Mouse (Mus musculus) limb, embryonic 14.5 days (tissue): ENCODE data around the gene Fem1a. TPM values are rescaled to one million over a fixed set of nuclear protein-coding genes. Genes with fewer than 3 reads are reported as not detected.

Experiments used
- ATAC-seq: fragments of 200-750 bp; cut with Nextera tagmentation; 2 replicates; pipeline ENCODE4 v1.8.0; 2017; ENCODE audit warnings: low read depth, moderate number of reproducible peaks, moderate TSS enrichment; ENCODE audit not compliant: low FRiP score
- DNase-seq: peaks from one replicate; pipeline ENCODE4 v3.0.0-alpha.2; 2015; ENCODE audit warnings: low spot score
- H3K27ac ChIP-seq: fragments of 300-500 bp; sonication (generic); replicated peaks from 2 replicates; pipeline ENCODE4 v1.5.1; 2014; ENCODE audit warnings: low read depth, mild to moderate bottlenecking, low read length, moderate library complexity, mixed read lengths
- H3K27me3 ChIP-seq: fragments of 300-500 bp; sonication (generic); 2 replicates; pipeline ENCODE4 v1.6.1; 2014; ENCODE audit warnings: low read length, mixed read lengths; ENCODE audit not compliant: control insufficient read depth, insufficient read depth
- H3K36me3 ChIP-seq: fragments of 300-500 bp; sonication (generic); 2 replicates; pipeline ENCODE4 v1.6.1; 2014; ENCODE audit warnings: mild to moderate bottlenecking, low read length, moderate library complexity, mixed read lengths; ENCODE audit not compliant: control insufficient read depth, insufficient read depth
- H3K4me1 ChIP-seq: fragments of 300-500 bp; sonication (generic); 2 replicates; pipeline ENCODE4 v1.6.1; 2014; ENCODE audit warnings: antibody characterized with exemption, low read length, mixed read lengths; ENCODE audit not compliant: control insufficient read depth, insufficient read depth
- H3K4me2 ChIP-seq: fragments of 300-500 bp; sonication (generic); replicated peaks from 2 replicates; pipeline ENCODE4 v1.6.1; 2014; ENCODE audit warnings: low read depth, mild to moderate bottlenecking, low read length, moderate library complexity; ENCODE audit not compliant: severe bottlenecking
- H3K4me3 ChIP-seq: fragments of 300-500 bp; sonication (generic); replicated peaks from 2 replicates; pipeline ENCODE4 v1.5.1; 2014; ENCODE audit warnings: low read length
- H3K9ac ChIP-seq: fragments of 300-500 bp; sonication (generic); 2 replicates; pipeline ENCODE4 v1.6.1; 2014; ENCODE audit warnings: mild to moderate bottlenecking, low read depth, low read length, moderate library complexity; ENCODE audit not compliant: severe bottlenecking
- H3K9me3 ChIP-seq: fragments of 300-500 bp; sonication (generic); 2 replicates; pipeline ENCODE4 v1.6.1; 2016; ENCODE audit warnings: low read length; ENCODE audit not compliant: control insufficient read depth
- POLR2A ChIP-seq: fragments of 200-500 bp; IDR thresholded peaks from 2 replicates; pipeline ENCODE4 v1.8.0; 2012; ENCODE audit warnings: inconsistent platforms, mild to moderate bottlenecking, moderate library complexity, borderline replicate concordance; ENCODE audit not compliant: insufficient read depth, insufficient read length; ENCODE audit errors: extremely low read depth
- WGBS: fragments of 180-500 bp; shearing (Covaris S2); extraction: QIAGEN DNeasy Blood & Tissue Kit; methylation state at CpG from one replicate; pipeline ENCODE4 v1.1.7; 2014; 5-methylcytosine and 5-hydroxymethylcytosine counted together
- polyA plus RNA-seq, 2 experiments: library from polyadenylated mRNA; depleted of rRNA in 1 of 2; stranded (reverse) in 1 of 2; unstranded in 1 of 2; fragments of >200 nt; fragmentation: Nextera tagmentation in 1 of 2; extraction: Ambion mirVana in 1 of 2; gene quantifications; 2 replicates each; pipeline versions ENCODE4 v1.2.1 to v1.2.3; 2012 to 2014

The Fem1a gene
- polyA plus RNA-seq, 2 experiments: 14.5 to 16.0 TPM

GRCm38 (mm10) chr17:56265869-56266268 lies 9.3 kb downstream of the Fem1a start:
- TF ChIP-seq POLR2A: no peak
- Histone ChIP-seq H3K9me3 (no peaks in the 10 kb centered on the region), H3K4me2 (no peak overlapping the region), H3K4me3 (no peak overlapping the region), H3K27ac (no peak overlapping the region), H3K4me1 (no peaks in the 10 kb centered on the region; the same call in none of the 2 replicates), H3K9ac (no peak overlapping the region), H3K36me3 (peaks cover 20% of the 10 kb centered on the region), H3K27me3 (no peaks in the 10 kb centered on the region)
- no peak for ATAC-seq
- 80% methylated on average over 3 of the region's 3 CpGs for WGBS
- DNase-seq: no peak

DNA sequence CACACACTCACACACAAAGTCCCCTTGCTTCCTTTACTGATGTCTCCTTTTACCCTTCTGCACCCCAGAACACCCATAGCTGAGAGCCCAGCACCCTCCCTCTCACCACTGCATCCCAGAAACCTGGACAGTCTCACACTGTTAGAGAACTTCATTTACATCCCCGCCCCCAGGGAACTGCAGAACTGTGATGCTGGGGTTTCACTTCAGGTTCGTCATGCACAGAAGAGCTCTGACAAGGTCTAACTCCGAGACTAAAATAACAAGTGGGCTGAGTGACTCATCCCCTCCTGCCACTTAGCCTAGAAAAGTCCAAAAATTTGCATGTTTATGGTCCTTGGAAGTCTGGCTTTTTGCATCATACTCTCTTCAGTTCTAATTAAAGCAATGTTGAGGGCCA lies 9.7 kb downstream of the Fem1a start:
- no peaks in the 10 kb centered on the region for H3K27me3 ChIP-seq
- 62% methylated on average over 3 of the region's 3 CpGs for WGBS
- ATAC-seq (no peak), DNase-seq (no peak)
- no peak overlapping the region for H3K4me2 ChIP-seq
- H3K9me3 ChIP-seq: no peaks in the 10 kb centered on the region
- H3K9ac ChIP-seq: no peak overlapping the region
- peaks cover 19% of the 10 kb centered on the region for H3K36me3 ChIP-seq
- H3K4me3 ChIP-seq: no peak overlapping the region
- H3K4me1 ChIP-seq: no peaks in the 10 kb centered on the region; the same call in none of the 2 replicates
- no peak overlapping the region for H3K27ac ChIP-seq
- no peak for TF ChIP-seq POLR2A

DNA sequence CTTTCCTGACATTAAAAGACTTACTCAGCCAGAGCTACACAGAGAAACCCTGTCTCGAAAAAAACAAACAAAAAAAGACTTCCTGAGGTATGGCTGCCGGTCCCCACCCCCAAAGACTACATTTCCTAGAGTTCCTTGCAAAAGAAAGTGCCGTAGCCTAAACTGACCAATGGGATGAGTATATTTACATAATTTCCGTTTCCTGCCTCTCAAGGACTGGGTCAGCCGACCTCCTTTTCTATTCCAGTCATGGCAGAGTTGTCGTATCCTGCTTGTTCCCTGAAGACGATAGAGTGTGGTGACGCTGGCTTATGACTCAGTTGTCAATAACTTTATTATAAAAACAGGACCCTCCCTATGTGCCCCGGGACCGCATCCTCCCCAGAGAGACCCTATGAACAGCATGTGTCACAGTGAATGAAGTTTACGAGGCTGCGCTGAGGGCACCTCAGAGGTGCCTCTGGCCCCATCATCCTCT lies 12.6 kb downstream of the Fem1a start:
- DNase-seq (peak; percentile 86), ATAC-seq (peak; percentile 92)
- no peaks in the 10 kb centered on the region for H3K9me3 ChIP-seq
- no peaks in the 10 kb centered on the region for H3K27me3 ChIP-seq
- no peak for TF ChIP-seq POLR2A
- peaks cover 18% of the 10 kb centered on the region for H3K36me3 ChIP-seq
- peak overlapping the region; percentile 80 for H3K27ac ChIP-seq
- WGBS: 19% methylated on average over 12 of the region's 12 CpGs
- H3K9ac ChIP-seq: peak overlapping the region; percentile 53
- no peaks in the 10 kb centered on the region; the same call in 1 of the 2 replicates for H3K4me1 ChIP-seq
- peak overlapping the region; percentile 37 for H3K4me3 ChIP-seq
- H3K4me2 ChIP-seq: peak overlapping the region; percentile 71

DNA sequence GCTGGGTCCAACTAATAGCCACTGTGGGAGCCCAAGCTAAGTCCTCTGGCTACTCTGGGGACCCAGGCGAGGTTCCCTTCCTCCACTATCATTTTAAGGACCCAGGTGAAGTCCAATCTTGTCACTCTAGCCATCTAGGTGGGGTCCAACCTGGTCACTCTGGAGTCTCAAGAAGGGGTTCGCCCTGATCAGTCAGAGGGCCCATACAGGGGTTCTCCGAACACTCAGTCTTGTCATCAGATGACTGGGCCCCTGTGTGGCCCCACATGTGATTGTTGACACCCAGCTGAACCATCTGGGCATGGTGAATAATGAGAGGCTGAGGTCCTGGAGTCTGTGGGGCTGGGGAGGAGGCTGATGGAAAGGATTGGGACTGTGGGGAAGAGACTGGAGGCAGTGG lies 13.1 kb downstream of the Fem1a start:
- H3K36me3 ChIP-seq: peaks cover 18% of the 10 kb centered on the region
- TF ChIP-seq POLR2A: no peak
- H3K27me3 ChIP-seq: no peaks in the 10 kb centered on the region
- peak overlapping the region; percentile 71 for H3K4me2 ChIP-seq
- no peak for DNase-seq
- WGBS: 74% methylated on average over 3 of the region's 3 CpGs
- H3K4me1 ChIP-seq: no peaks in the 10 kb centered on the region; the same call in 1 of the 2 replicates
- peak overlapping the region; percentile 37 for H3K4me3 ChIP-seq
- ATAC-seq: no peak
- H3K9ac ChIP-seq: no peak overlapping the region
- no peaks in the 10 kb centered on the region for H3K9me3 ChIP-seq
- H3K27ac ChIP-seq: no peak overlapping the region; the same call in 1 of the 2 replicates

DNA sequence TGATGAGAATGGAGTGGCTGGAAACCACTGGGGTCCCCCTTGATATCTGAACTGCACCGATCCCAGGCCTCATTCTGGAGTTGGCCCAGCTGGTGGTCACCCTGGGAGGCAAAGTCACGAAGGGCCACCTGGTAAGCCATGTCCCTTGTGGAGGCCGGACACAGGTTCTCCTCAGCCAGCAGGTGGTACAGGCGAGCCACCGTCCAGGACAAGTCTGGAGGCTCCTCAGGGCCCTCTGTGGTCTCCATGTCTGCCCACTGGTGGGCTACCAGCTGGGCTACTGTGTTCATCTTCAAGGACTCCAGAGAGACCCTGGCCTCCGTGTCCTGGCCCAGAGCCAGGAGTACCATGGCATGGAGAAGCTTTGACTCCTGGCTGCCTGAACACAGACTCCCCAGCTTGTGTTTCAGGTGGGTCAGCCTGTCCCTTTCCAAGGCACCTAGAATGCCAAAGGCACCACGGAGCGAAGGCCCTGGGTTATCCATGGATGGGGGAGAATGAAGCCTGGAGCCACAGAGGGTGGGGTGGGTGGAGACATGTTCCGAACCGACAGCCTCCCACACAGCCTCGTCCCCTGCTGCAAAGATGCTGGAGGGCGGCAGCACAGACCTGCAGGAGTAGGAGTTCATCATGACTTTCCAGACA lies 15.1 kb downstream of the Fem1a start:
- no peak for TF ChIP-seq POLR2A
- Histone ChIP-seq H3K27ac (no peak overlapping the region), H3K36me3 (peaks cover 18% of the 10 kb centered on the region), H3K27me3 (no peaks in the 10 kb centered on the region), H3K9me3 (no peaks in the 10 kb centered on the region), H3K4me1 (peaks cover 4% of the 10 kb centered on the region; the same call in 1 of the 2 replicates), H3K9ac (no peak overlapping the region), H3K4me3 (no peak overlapping the region), H3K4me2 (no peak overlapping the region)
- WGBS: 85% methylated on average over 11 of the region's 12 CpGs
- no peak for DNase-seq
- no peak for ATAC-seq
